Mouse (Mus musculus): ENCODE results near the gene Nfatc3.

- TF ChIP-seq CTCF (IDR thresholded peaks at IDR 0.05; ENCODE audit: borderline replicate concordance, insufficient read depth, low read length), result no peak
- TF ChIP-seq POLR2A (IDR thresholded peaks at IDR 0.05; ENCODE audit: low read depth, low read length), result no peak
These were observed 74.9 kb downstream of the Nfatc3 start for GRCm38 (mm10) chr8:106133526-106133925.

Data from embryonic fibroblast, embryonic 13.5 days (primary cell).